Mouse (Mus musculus) heart, embryonic 14.5 days (tissue): ENCODE results near the gene Wdsub1. TPM values are rescaled to one million over a fixed set of nuclear protein-coding genes. Genes with fewer than 3 reads are reported as not detected.
"Not testable (repeated sequence)": the region's sequence is repeated elsewhere in the genome, so short reads cannot be mapped to it uniquely, and the experiment has no call there.

Experiments used
- ATAC-seq: fragments of 200-750 bp; cut with Nextera tagmentation; 2 replicates; pipeline ENCODE4 v1.8.0; 2017; ENCODE audit warnings: low read depth, moderate TSS enrichment; ENCODE audit not compliant: insufficient number of reproducible peaks, insufficient read depth, low FRiP score
- H3K27ac ChIP-seq, 2 experiments: fragments of 200-500 bp in 1 of 2; fragments of 300-500 bp in 1 of 2; sonication (generic) in 1 of 2; replicated peaks in 1 of 2; 2 replicates each; pipeline ENCODE4 v1.5.1; 2012 to 2014; ENCODE audit warnings: low read depth in 2 of 2, low read length in 2 of 2, control low read depth in 1 of 2, mild to moderate bottlenecking in 1 of 2, mixed read lengths in 1 of 2; ENCODE audit not compliant: control insufficient read depth in 1 of 2, insufficient read depth in 1 of 2
- H3K27me3 ChIP-seq: fragments of 300-500 bp; sonication (generic); 2 replicates; pipeline ENCODE4 v1.6.1; 2014; ENCODE audit warnings: mild to moderate bottlenecking, low read length, control low read depth; ENCODE audit not compliant: control insufficient read depth, insufficient read depth
- H3K36me3 ChIP-seq: fragments of 300-500 bp; sonication (generic); 2 replicates; pipeline ENCODE4 v1.6.1; 2014; ENCODE audit warnings: mild to moderate bottlenecking, control low read depth, low read length, mixed read lengths; ENCODE audit not compliant: control insufficient read depth, insufficient read depth
- H3K4me1 ChIP-seq, 2 experiments: fragments of 200-500 bp in 1 of 2; fragments of 300-500 bp in 1 of 2; sonication (generic) in 1 of 2; 2 replicates each; pipeline ENCODE4 v1.6.1; 2012 to 2014; ENCODE audit warnings: low read length in 2 of 2, control low read depth in 1 of 2, mixed read lengths in 1 of 2; ENCODE audit not compliant: control insufficient read depth in 2 of 2, insufficient read depth in 2 of 2
- H3K4me2 ChIP-seq: fragments of 300-500 bp; sonication (generic); 2 replicates; pipeline ENCODE4 v1.6.1; 2014; ENCODE audit warnings: mild to moderate bottlenecking, low read length
- H3K4me3 ChIP-seq, 2 experiments: fragments of 200-500 bp in 1 of 2; fragments of 300-500 bp in 1 of 2; sonication (generic) in 1 of 2; 2 replicates each; pipeline ENCODE4 v1.5.1; 2012 to 2014; ENCODE audit warnings: low read length in 2 of 2, mild to moderate bottlenecking in 2 of 2, control low read depth in 1 of 2, low read depth in 1 of 2, moderate library complexity in 1 of 2; ENCODE audit not compliant: control insufficient read depth in 1 of 2, insufficient read depth in 1 of 2
- H3K9ac ChIP-seq: fragments of 300-500 bp; sonication (generic); 2 replicates; pipeline ENCODE4 v1.6.1; 2014; ENCODE audit warnings: mild to moderate bottlenecking, low read length
- H3K9me3 ChIP-seq: fragments of 300-500 bp; sonication (generic); 2 replicates; pipeline ENCODE4 v1.6.1; 2016; ENCODE audit warnings: low read length, control low read depth; ENCODE audit not compliant: control insufficient read depth
- WGBS: fragments of 180-500 bp; shearing (Covaris S2); extraction: QIAGEN DNeasy Blood & Tissue Kit; methylation state at CpG from one replicate; pipeline ENCODE4 v1.1.7; 2014; 5-methylcytosine and 5-hydroxymethylcytosine counted together
- polyA plus RNA-seq: library from polyadenylated mRNA; unstranded; fragments of >200 nt; fragmentation: Nextera tagmentation; extraction: Ambion mirVana; gene quantifications from 2 replicates; pipeline ENCODE4 v1.2.1, GENCODE M21; 2014

Gene Wdsub1
- polyA plus RNA-seq, 1 experiment from 2014 or later = 52.4 TPM

GRCm38 (mm10) chr2:59870526-59870925 is 11.9 kb downstream of the Wdsub1 start:
- H3K4me3 ChIP-seq = no peak overlapping the region
- no peaks in the 10 kb centered on the region for H3K9me3 ChIP-seq
- no peak for ATAC-seq
- H3K27ac ChIP-seq = no peak overlapping the region
- H3K9ac ChIP-seq = no peak overlapping the region
- H3K36me3 ChIP-seq = peaks cover 47% of the 10 kb centered on the region
- no peaks in the 10 kb centered on the region for H3K4me1 ChIP-seq
- WGBS = 82% methylated on average over 6 of the region's 6 CpGs
- no peak overlapping the region for H3K4me2 ChIP-seq
- H3K27me3 ChIP-seq = no peaks in the 10 kb centered on the region

DNA sequence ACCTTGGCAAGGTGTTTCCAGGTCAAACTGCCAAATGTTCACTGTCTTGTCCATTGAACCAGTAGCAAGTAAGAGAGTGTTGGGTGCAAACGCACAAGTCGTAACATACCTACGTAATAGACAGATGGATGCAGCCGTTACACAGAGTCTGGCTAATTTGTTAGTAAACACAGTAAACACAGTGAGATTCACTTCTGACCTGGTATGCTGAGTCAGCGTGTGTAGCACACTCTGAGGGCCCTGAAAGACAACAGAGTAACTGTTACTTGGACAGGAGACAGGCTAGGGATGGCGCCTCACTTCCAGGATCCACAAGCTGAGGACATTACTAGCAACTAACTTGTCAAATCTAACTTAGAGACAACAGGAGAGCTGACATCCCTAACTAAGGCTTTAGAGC is 19.8 kb downstream of the Wdsub1 start:
- Histone ChIP-seq H3K36me3 (peaks cover 58% of the 10 kb centered on the region), H3K27me3 (no peaks in the 10 kb centered on the region), H3K4me1 (no peaks in the 10 kb centered on the region), H3K9me3 (no peaks in the 10 kb centered on the region), H3K4me3 (no peak overlapping the region), H3K4me2 (no peak overlapping the region), H3K27ac (no peak overlapping the region), H3K9ac (no peak overlapping the region)
- ATAC-seq = no peak
- WGBS = 92% methylated on average over 6 of the region's 6 CpGs

DNA sequence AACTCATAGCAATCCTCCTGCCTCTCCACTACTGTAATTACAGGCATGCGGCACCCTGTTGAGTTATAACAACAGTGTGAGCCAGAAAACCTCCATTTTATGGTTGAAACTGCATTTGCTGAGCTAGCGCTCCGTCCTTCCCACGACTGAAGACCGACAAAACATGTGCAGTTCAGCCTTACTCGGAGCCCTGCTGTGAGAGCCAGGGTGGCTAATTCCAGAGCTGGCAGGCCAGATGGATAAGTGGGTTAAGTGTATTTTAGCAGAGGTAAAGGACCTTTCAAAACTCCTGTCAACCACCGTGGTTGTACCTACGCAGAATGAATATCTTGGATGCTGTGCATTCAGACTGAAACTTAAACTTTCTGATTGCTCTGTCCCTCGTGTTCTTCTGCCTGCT is 28.0 kb downstream of the Wdsub1 start:
- Histone ChIP-seq H3K4me3 (no peak overlapping the region), H3K27ac (no peak overlapping the region), H3K36me3 (peaks cover 44% of the 10 kb centered on the region), H3K27me3 (no peaks in the 10 kb centered on the region), H3K4me2 (no peak overlapping the region), H3K9ac (no peak overlapping the region), H3K4me1 (peaks cover 0 to 3% of the 10 kb centered on the region in 2 experiments; a peak in 1 of 4 replicates), H3K9me3 (no peaks in the 10 kb centered on the region)
- whole genome bisulfite sequencing = 84% methylated on average over 9 of the region's 9 CpGs
- ATAC-seq = no peak

DNA sequence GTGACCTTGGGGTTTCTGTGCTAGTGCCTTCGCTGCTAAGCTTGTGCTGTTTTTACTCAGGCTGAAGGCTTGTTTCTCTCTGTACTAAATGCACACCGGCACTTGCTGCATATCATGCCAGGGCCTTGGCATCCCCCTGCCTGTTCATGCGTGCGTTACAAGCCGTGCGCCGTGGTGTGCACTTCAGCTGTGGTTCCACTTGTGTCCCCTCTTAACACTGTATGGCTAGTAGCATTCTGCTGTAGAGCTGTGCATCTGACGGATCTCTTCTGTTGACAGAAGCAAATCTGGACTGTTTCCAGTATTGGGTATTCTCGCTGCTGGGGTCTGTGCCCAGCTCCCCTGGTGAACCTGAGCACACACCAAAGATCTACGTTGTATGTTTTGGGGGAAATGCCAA is 28.8 kb downstream of the Wdsub1 start:
- WGBS = 80% methylated on average over 10 of the region's 10 CpGs
- H3K9me3 ChIP-seq = no peaks in the 10 kb centered on the region
- H3K4me1 ChIP-seq = peaks cover 0 to 3% of the 10 kb centered on the region in 2 experiments; a peak in 1 of 4 replicates
- no peaks in the 10 kb centered on the region for H3K27me3 ChIP-seq
- ATAC-seq = no peak
- peaks cover 36% of the 10 kb centered on the region for H3K36me3 ChIP-seq
- no peak overlapping the region for H3K27ac ChIP-seq
- no peak overlapping the region for H3K9ac ChIP-seq
- no peak overlapping the region for H3K4me2 ChIP-seq
- H3K4me3 ChIP-seq = no peak overlapping the region

DNA sequence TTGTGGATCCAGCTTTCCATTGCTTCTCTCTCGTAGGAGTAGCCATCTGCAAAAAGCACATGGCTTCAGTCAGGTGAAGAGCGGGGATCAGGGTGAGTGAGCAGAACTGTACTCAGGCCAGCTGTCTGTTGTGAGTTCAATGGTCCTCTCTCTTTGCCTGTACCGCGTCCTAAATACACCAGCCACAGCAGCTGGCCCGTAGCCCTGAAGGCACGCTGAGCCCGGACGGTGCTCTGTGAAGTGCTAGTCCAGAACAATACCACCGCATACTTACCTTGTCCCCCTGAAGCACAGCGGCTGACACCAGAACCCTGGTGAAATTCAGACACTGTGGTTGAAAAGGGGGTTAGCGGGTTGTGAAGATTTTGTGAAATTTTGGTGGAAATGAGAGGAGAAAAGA is 29.5 kb downstream of the Wdsub1 start:
- peaks cover 0 to 3% of the 10 kb centered on the region in 2 experiments; a peak in 1 of 4 replicates for H3K4me1 ChIP-seq
- WGBS = 88% methylated on average over 11 of the region's 11 CpGs
- no peak for ATAC-seq
- no peak overlapping the region for H3K9ac ChIP-seq
- H3K27me3 ChIP-seq = no peaks in the 10 kb centered on the region
- H3K9me3 ChIP-seq = no peaks in the 10 kb centered on the region
- H3K36me3 ChIP-seq = peaks cover 32% of the 10 kb centered on the region
- H3K4me2 ChIP-seq = no peak overlapping the region
- H3K4me3 ChIP-seq = no peak overlapping the region
- H3K27ac ChIP-seq = no peak overlapping the region

GRCm38 (mm10) chr2:59851885-59852284 is 30.5 kb downstream of the Wdsub1 start:
- ATAC-seq, H3K27me3 ChIP-seq, H3K9me3 ChIP-seq, H3K27ac ChIP-seq, H3K4me3 ChIP-seq, H3K4me2 ChIP-seq, H3K4me1 ChIP-seq, H3K9ac ChIP-seq: not testable (repeated sequence)
- 83% methylated on average over 3 of the region's 5 CpGs for WGBS
- peaks cover 26% of the 10 kb centered on the region for H3K36me3 ChIP-seq

GRCm38 (mm10) chr2:59843848-59844247 is 38.5 kb downstream of the Wdsub1 start:
- H3K27ac ChIP-seq = no peak overlapping the region
- H3K4me2 ChIP-seq = no peak overlapping the region
- H3K36me3 ChIP-seq = peaks cover 74% of the 10 kb centered on the region
- peaks cover 13 to 23% of the 10 kb centered on the region in 2 experiments for H3K4me1 ChIP-seq
- no peaks in the 10 kb centered on the region for H3K9me3 ChIP-seq
- no peaks in the 10 kb centered on the region for H3K27me3 ChIP-seq
- ATAC-seq = no peak
- 88% methylated on average over 6 of the region's 6 CpGs for WGBS
- no peak overlapping the region for H3K9ac ChIP-seq
- H3K4me3 ChIP-seq = no peak overlapping the region

DNA sequence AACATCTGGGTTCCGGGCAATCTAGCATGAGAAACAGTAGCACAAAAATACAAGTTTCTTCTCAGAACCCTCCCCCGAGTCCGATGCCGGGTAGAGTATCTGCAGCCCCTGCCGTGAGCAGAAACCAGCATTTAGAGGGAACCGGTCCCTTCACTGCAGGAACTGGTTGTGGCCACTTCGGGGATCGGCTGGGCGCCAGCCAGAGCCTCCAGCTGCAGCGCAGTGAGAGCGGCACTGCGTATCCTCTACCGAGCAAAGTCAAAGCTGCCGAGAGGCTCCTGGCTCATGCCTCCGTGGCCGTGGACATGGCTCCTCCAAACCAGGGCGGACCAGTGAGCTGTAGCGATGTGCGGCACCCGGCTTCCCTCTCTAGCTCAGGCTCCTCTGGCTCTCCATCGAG is 39.2 kb downstream of the Wdsub1 start:
- ATAC-seq = no peak
- no peaks in the 10 kb centered on the region for H3K27me3 ChIP-seq
- 84% methylated on average over 21 of the region's 21 CpGs for WGBS
- H3K9me3 ChIP-seq = no peaks in the 10 kb centered on the region
- no peak overlapping the region for H3K4me2 ChIP-seq
- no peak overlapping the region for H3K27ac ChIP-seq
- peaks cover 81% of the 10 kb centered on the region for H3K36me3 ChIP-seq
- H3K4me3 ChIP-seq = no peak overlapping the region
- peaks cover 13 to 23% of the 10 kb centered on the region in 2 experiments for H3K4me1 ChIP-seq
- H3K9ac ChIP-seq = no peak overlapping the region
